Mouse (Mus musculus) CH12.LX (cell line): ENCODE results near the gene Slc25a48. TPM values are rescaled to one million over a fixed set of nuclear protein-coding genes. Genes with fewer than 3 reads are reported as not detected.

ENCODE experiments used
- DNase-seq: peaks from one replicate; pipeline ENCODE4 v3.0.0-alpha.2; 2013; ENCODE audit errors: extremely low read depth
- H3K27ac ChIP-seq: 2 replicates; pipeline ENCODE4 v1.5.1; 2012; ENCODE audit warnings: low read depth, mild to moderate bottlenecking, control low read depth, moderate library complexity; ENCODE audit not compliant: insufficient read depth
- H3K27me3 ChIP-seq: replicated peaks from 2 replicates; pipeline ENCODE3; 2012; ENCODE audit warnings: inconsistent platforms
- H3K36me3 ChIP-seq, 2 experiments: replicated peaks in 1 of 2; 2 replicates each; pipeline versions ENCODE3 to v1.6.1; 2012; ENCODE audit warnings: inconsistent platforms in 1 of 2, low read length in 1 of 2, mild to moderate bottlenecking in 1 of 2, mixed read lengths in 1 of 2, moderate library complexity in 1 of 2; ENCODE audit not compliant: control insufficient read depth in 1 of 2, insufficient read depth in 1 of 2
- H3K4me1 ChIP-seq, 2 experiments: 2 replicates each; pipeline ENCODE4 v1.6.1; 2012; ENCODE audit warnings: inconsistent platforms in 1 of 2, moderate library complexity in 1 of 2; ENCODE audit not compliant: insufficient read depth in 2 of 2, control insufficient read depth in 1 of 2
- H3K4me2 ChIP-seq: 2 replicates; pipeline ENCODE4 v1.6.1; 2012; ENCODE audit warnings: low read depth, mild to moderate bottlenecking, control low read depth; ENCODE audit not compliant: poor library complexity, insufficient read depth, severe bottlenecking
- H3K4me3 ChIP-seq, 3 experiments: fragments of 150-350 bp in 1 of 3; sonication (generic) in 1 of 3; replicated peaks in 1 of 3; 2 replicates each; pipeline versions ENCODE3 to v1.5.1; 2011 to 2012; ENCODE audit warnings: low read depth in 2 of 3, low read length in 2 of 3, mild to moderate bottlenecking in 2 of 3, moderate library complexity in 2 of 3, control low read depth in 1 of 3, improper control_type of control experiment in 1 of 3, inconsistent platforms in 1 of 3, mixed read lengths in 1 of 3; ENCODE audit not compliant: poor library complexity in 1 of 3
- H3K79me2 ChIP-seq: replicated peaks from 2 replicates; pipeline ENCODE4 v1.6.1; 2012; ENCODE audit warnings: mild to moderate bottlenecking, moderate library complexity; ENCODE audit not compliant: control insufficient read depth, poor library complexity, insufficient read depth, severe bottlenecking; ENCODE audit errors: extremely low read depth
- H3K9ac ChIP-seq: 2 replicates; pipeline ENCODE4 v1.6.1; 2012; ENCODE audit warnings: low read depth, mild to moderate bottlenecking, control low read depth, moderate library complexity; ENCODE audit not compliant: insufficient read depth
- H3K9me3 ChIP-seq: replicated peaks from 2 replicates; pipeline ENCODE3; 2012; ENCODE audit warnings: low read length, inconsistent platforms, mixed read lengths
- BHLHE40 ChIP-seq: IDR thresholded peaks from 2 replicates; pipeline ENCODE4 v1.6.1; 2011; ENCODE audit warnings: mild to moderate bottlenecking, low read depth, low read length, improper control_type of control experiment
- CHD1 ChIP-seq: IDR thresholded peaks from 2 replicates; pipeline ENCODE4 v1.6.1; 2012; ENCODE audit warnings: low read depth, low read length, improper control_type of control experiment, inconsistent platforms
- E2F4 ChIP-seq: IDR thresholded peaks from 2 replicates; pipeline ENCODE4 v1.6.1; 2011; ENCODE audit warnings: low read depth, low read length, improper control_type of control experiment; ENCODE audit not compliant: insufficient replicate concordance
- ELF1 ChIP-seq: IDR thresholded peaks from 2 replicates; pipeline ENCODE4 v1.6.1; 2014; ENCODE audit warnings: low read depth, mild to moderate bottlenecking, inconsistent platforms, low read length, improper control_type of control experiment
- GABPA ChIP-seq: IDR thresholded peaks from 2 replicates; pipeline ENCODE4 v1.6.1; 2012; ENCODE audit warnings: low read depth, low read length, improper control_type of control experiment, inconsistent platforms; ENCODE audit not compliant: insufficient replicate concordance
- JUN ChIP-seq: IDR thresholded peaks from 2 replicates; pipeline ENCODE4 v1.6.1; 2011; ENCODE audit warnings: low read depth, mild to moderate bottlenecking, low read length, improper control_type of control experiment, moderate library complexity; ENCODE audit not compliant: insufficient read depth
- JUND ChIP-seq: conservative IDR thresholded peaks from 2 replicates; pipeline ENCODE4 v1.6.1; 2011; ENCODE audit warnings: low read depth, low read length, improper control_type of control experiment
- MAZ ChIP-seq: IDR thresholded peaks from 2 replicates; pipeline ENCODE4 v1.6.1; 2012; ENCODE audit warnings: low read depth, mild to moderate bottlenecking, inconsistent platforms, low read length, improper control_type of control experiment, moderate library complexity
- MYC ChIP-seq: IDR thresholded peaks from 2 replicates; pipeline ENCODE4 v1.6.1; 2011; ENCODE audit warnings: low read depth, mild to moderate bottlenecking, improper control_type of control experiment, low read length
- NRF1 ChIP-seq: IDR thresholded peaks from 2 replicates; pipeline ENCODE4 v1.6.1; 2014; ENCODE audit warnings: low read depth, mild to moderate bottlenecking, inconsistent platforms, low read length, improper control_type of control experiment, moderate library complexity
- RCOR1 ChIP-seq: conservative IDR thresholded peaks from 2 replicates; pipeline ENCODE4 v1.6.1; 2012; ENCODE audit warnings: low read depth, mild to moderate bottlenecking, inconsistent platforms, low read length, improper control_type of control experiment
- SMC3 ChIP-seq: IDR thresholded peaks from 2 replicates; pipeline ENCODE4 v1.6.1; 2011; ENCODE audit warnings: low read depth, low read length, improper control_type of control experiment
- TBP ChIP-seq: conservative IDR thresholded peaks from 2 replicates; pipeline ENCODE4 v1.6.1; 2011; ENCODE audit warnings: low read depth, low read length, improper control_type of control experiment
- TCF12 ChIP-seq: IDR thresholded peaks from 2 replicates; pipeline ENCODE4 v1.6.1; 2014; ENCODE audit warnings: low read depth, mild to moderate bottlenecking, inconsistent platforms, low read length, improper control_type of control experiment
- UBTF ChIP-seq: IDR thresholded peaks from 2 replicates; pipeline ENCODE4 v1.6.1; 2012; ENCODE audit warnings: low read depth, mild to moderate bottlenecking, inconsistent platforms, low read length, improper control_type of control experiment, moderate library complexity
- USF1 ChIP-seq: IDR thresholded peaks from 2 replicates; pipeline ENCODE4 v1.6.1; 2014; ENCODE audit warnings: low read depth, mild to moderate bottlenecking, inconsistent platforms, low read length, improper control_type of control experiment
- USF2 ChIP-seq: conservative IDR thresholded peaks from 2 replicates; pipeline ENCODE4 v1.6.1; 2011; ENCODE audit warnings: low read depth, low read length, improper control_type of control experiment
- dilution Hi-C: fragments of 300-500 bp; cut with MboI; formaldehyde crosslinking; loops from 2 replicates; pipeline ENCODE4 v1.14.3; 2020; ENCODE audit warnings: low sequenced_read_pairs; ENCODE audit not compliant: extremely low pct_unique_long_range_greater_than_20kb, extremely low pct_ligation_motif_present
- in situ Hi-C: fragments of 300-500 bp; cut with MboI; formaldehyde crosslinking; loops from 3 replicates; pipeline ENCODE4 v1.14.3; 2019; ENCODE audit warnings: low sequenced_read_pairs, low pct_ligation_motif_present, low pct_unique_long_range_greater_than_20kb, mixed read lengths
- polyA plus RNA-seq: library from polyadenylated mRNA; unstranded; fragments of >175 nt; gene quantifications from 2 replicates; pipeline ENCODE4 v1.2.1, GENCODE M21; 2012; ENCODE audit warnings: low read depth; ENCODE audit not compliant: insufficient read length
- total RNA-seq, 2 experiments: library from RNA; depleted of rRNA; stranded (reverse); fragments of 300-350 nt in 1 of 2; fragments of >200 nt in 1 of 2; gene quantifications; 2 replicates each; pipeline ENCODE4 v1.2.3; 2012 to 2014

Slc25a48 gene
- total and polyA plus RNA-seq, 3 experiments, result not detected

GRCm38 (mm10) chr13:56513595-56513994 lies 75.4 kb downstream of the Slc25a48 start:
- TF ChIP-seq JUND, result no peak
- TF ChIP-seq RCOR1, result no peak
- no peak for TF ChIP-seq JUN
- TF ChIP-seq BHLHE40, result no peak
- TF ChIP-seq GABPA, result no peak
- TF ChIP-seq E2F4, result no peak
- no peak for TF ChIP-seq ELF1
- TF ChIP-seq SMC3, result no peak
- no peak for TF ChIP-seq CHD1
- TF ChIP-seq USF1, result no peak
- TF ChIP-seq TBP, result no peak
- no peak for TF ChIP-seq MYC
- dilution Hi-C loops (no loop called here), in situ Hi-C loops (no loop called here)
- no peak for DNase-seq
- Histone ChIP-seq H3K9me3 (no peaks in the 10 kb centered on the region), H3K27me3 (peaks cover 81% of the 10 kb centered on the region), H3K27ac (no peak overlapping the region), H3K79me2 (no peaks in the 10 kb centered on the region), H3K9ac (no peak overlapping the region), H3K4me1 (no peaks in the 10 kb centered on the region), H3K4me2 (no peak overlapping the region), H3K36me3 (no peaks in the 10 kb centered on the region), H3K4me3 (no peak overlapping the region)

DNA sequence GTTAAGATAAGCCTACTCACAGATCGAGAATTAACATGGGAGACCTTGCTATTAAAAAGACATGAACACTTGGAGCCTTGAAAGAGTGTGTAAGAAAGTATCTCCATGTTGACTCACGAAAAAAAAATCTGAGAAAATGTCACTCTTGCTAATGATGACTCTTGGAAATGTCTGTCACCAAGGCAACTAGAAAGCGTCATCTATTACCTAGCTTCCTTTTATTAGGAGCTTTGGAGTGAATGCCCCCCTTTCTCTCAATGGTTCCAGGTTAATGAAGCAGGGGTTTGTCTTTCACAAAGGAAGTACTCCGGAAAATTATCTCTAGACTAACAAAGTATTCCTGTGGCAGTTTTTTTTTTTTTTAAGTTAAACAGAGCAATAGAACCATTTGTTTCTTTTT lies 78.2 kb downstream of the Slc25a48 start:
- Histone ChIP-seq H3K9me3 (no peaks in the 10 kb centered on the region), H3K4me3 (no peak overlapping the region)
- no peak for DNase-seq
- TF ChIP-seq TCF12 (no peak), SMC3 (no peak), ELF1 (no peak), GABPA (no peak), MAZ (no peak), UBTF (no peak), USF2 (no peak), NRF1 (no peak)
- TF ChIP-seq, all 38 proteins: peak for 0
- no peak overlapping the region for H3K9ac ChIP-seq
- no peak overlapping the region for H3K27ac ChIP-seq
- no peak overlapping the region for H3K4me2 ChIP-seq
- H3K4me1 ChIP-seq, result 0 out of 4 replicates have a peak, but pooled peaks cover 0 to 2% of the 10 kb centered on the region in 2 experiments
- H3K79me2 ChIP-seq, result no peaks in the 10 kb centered on the region
- peaks cover 80% of the 10 kb centered on the region for H3K27me3 ChIP-seq
- no peaks in the 10 kb centered on the region for H3K36me3 ChIP-seq
- in situ Hi-C loops (no loop called here), dilution Hi-C loops (no loop called here)
